Mouse (Mus musculus): Measurements from ENCODE around the gene Oit3.

DNA sequence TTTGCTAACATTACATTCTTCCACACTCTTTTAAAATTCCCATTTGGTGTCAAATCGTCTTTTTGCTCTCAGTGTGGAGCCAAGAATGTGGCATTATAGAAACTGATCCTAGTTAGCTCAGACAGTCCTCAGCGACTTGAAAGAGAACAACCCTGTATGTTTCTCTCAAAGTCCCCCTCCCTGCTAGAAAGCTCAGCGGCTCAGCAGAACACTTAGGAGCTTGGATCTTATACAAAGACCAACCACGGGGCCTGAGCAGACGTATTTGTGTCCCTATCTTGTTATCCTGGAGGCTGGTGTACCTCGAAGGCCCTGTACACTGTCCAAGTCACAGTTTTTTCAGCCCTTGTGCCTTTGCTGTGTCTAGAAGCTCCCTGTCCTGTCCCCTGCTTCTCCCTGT, 1.4 kb downstream of the Oit3 start:
- no peak for TF ChIP-seq GATA1 (IDR thresholded peaks at IDR 0.05; ENCODE audit: low read length)
- TF ChIP-seq TAL1 (IDR thresholded peaks at IDR 0.05; ENCODE audit: low read length): no peak

All from erythroblast, embryonic 14.5 days (primary cell).